Comparison of ENCODE assay signal across 8 mouse cellular contexts in the genomic region with DNA sequence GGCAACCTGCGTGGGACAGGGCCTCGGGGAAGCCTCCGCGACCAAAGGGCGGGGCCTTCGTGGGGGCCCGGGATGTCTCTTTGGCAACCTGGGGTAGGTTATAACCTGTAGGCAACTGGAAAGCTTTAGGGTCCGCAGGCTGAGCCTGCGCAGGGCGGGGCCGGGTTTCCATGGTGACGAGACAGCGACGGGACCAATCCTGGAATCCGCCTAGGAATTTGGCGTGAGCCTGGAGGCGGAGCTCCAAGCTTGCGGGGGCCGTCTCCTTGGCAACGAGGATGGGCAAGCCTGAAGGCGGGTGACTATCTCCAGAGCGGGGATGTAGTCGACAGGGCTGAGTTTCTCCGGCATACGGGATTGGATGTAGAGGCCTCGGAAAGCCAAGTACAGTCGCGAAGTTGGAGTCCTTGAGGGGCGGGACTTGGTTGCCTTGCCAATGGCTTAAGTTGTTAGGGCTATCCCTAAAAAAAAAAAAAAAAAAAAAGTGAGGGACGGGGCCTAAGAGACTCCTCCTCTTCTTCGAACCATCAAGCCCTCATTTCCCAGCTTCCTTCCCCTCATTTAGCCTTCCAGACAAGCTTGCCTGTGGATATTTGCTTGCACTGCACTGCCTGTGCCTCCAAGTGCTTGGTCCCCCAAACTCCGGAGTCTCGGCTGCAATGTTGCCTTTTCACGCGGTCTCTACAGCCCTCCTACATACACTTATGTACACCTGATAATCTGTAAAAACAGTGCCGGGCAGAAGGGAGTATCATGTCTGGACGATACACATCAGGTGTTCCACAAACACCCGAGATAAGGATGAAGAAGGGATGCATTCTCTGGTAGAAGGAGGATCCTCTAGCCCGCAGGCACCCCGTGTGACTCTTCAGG. TPM values are rescaled to one million over a fixed set of nuclear protein-coding genes. Genes with fewer than 3 reads are reported as not detected.
DNase-seq lines count a peak whose midpoint lies in the region; ATAC-seq lines count a peak whose summit lies in the region.

No protein-coding gene starts in this region.

- peak overlapping the region; percentile 88 for H3K4me2 ChIP-seq in lung, embryonic 16.5 days (ENCODE audit: low read depth, low read length)

- peak; percentile 80 for ATAC-seq in lung, embryonic 16.5 days (ENCODE audit: low read depth)

- peak overlapping the region; percentile 59 for H3K9ac ChIP-seq in lung, embryonic 16.5 days (ENCODE audit: low read length)

- peak overlapping the region; percentile 95 for H3K27ac ChIP-seq in hindbrain, embryonic 10.5 days
- peak overlapping the region; percentile 94 for H3K27ac ChIP-seq in lung, embryonic 16.5 days (ENCODE audit: low read length)

- DNase-seq in NIH3T3 (ENCODE audit: low read depth): peak; percentile 99
- DNase-seq in cerebellum, adult 9-10 months: peak; percentile 95
- peak; percentile 93 for DNase-seq in forelimb bud, embryonic 11.5 days (ENCODE audit: low read depth, low spot score)
- DNase-seq in hindbrain, embryonic 10.5 days (ENCODE audit: low spot score): peak; percentile 96
- peak; percentile 97 for DNase-seq in layer of hippocampus, adult 9-11 months
- DNase-seq in ovary, postnatal 36 days (ENCODE audit: low spot score): peak; percentile 93
- peak; percentile 68 for DNase-seq in urinary bladder, adult 2 months (ENCODE audit: low spot score)

- 14% methylated on average over 40 of the region's 40 CpGs for WGBS in hindbrain, embryonic 10.5 days
- 8% methylated on average over 40 of the region's 40 CpGs for WGBS in lung, embryonic 16.5 days

- H3K36me3 ChIP-seq in hindbrain, embryonic 10.5 days: peaks cover 19% of the 10 kb centered on the region
- H3K36me3 ChIP-seq in lung, embryonic 16.5 days (ENCODE audit: control insufficient read depth, insufficient read depth, low read length): no peaks in the 10 kb centered on the region

- H3K4me3 ChIP-seq in hindbrain, embryonic 10.5 days: peak overlapping the region; percentile 73
- peak overlapping the region; percentile 90 for H3K4me3 ChIP-seq in lung, embryonic 16.5 days (ENCODE audit: low read length)

- H3K27me3 ChIP-seq in hindbrain, embryonic 10.5 days (ENCODE audit: insufficient read depth, poor library complexity, severe bottlenecking): peaks cover 10% of the 10 kb centered on the region; the same call in 1 of the 2 replicates
- H3K27me3 ChIP-seq in lung, embryonic 16.5 days (ENCODE audit: control insufficient read depth, insufficient read depth, low read depth, low read length): no peaks in the 10 kb centered on the region

- H3K9me3 ChIP-seq in hindbrain, embryonic 10.5 days: peaks cover 4% of the 10 kb centered on the region; the same call in 1 of the 2 replicates
- H3K9me3 ChIP-seq in lung, embryonic 16.5 days (ENCODE audit: control insufficient read depth, low read length): peaks cover 3% of the 10 kb centered on the region; the same call in 1 of the 2 replicates

- H3K4me1 ChIP-seq in hindbrain, embryonic 10.5 days (replicated peaks): peaks cover 60% of the 10 kb centered on the region
- H3K4me1 ChIP-seq in lung, embryonic 16.5 days (replicated peaks; ENCODE audit: control insufficient read depth, insufficient read depth, low read length): peaks cover 16% of the 10 kb centered on the region

RNA-seq across cellular contexts. Expression of gene Rnf126, which starts 0.9 kb away (rescaled TPM):
- 124 and 136 TPM in 2 replicates for polyA plus RNA-seq in hindbrain, embryonic 10.5 days (2016; fragmentation: Nextera tagmentation; extraction: Ambion mirVana)
- 47.9 and 61.4 TPM in 2 replicates for polyA plus RNA-seq in lung, embryonic 16.5 days (2015; fragmentation: Nextera tagmentation; extraction: Ambion mirVana)
- polyA plus RNA-seq in urinary bladder, adult 2 months (2012; rRNA removed): 54.5 and 59.4 TPM in 2 replicates

RNA-seq across cellular contexts. Expression of gene Fstl3, which starts 9.5 kb away (rescaled TPM):
- 1.7 and 1.8 TPM in 2 replicates for polyA plus RNA-seq in hindbrain, embryonic 10.5 days (2016; fragmentation: Nextera tagmentation; extraction: Ambion mirVana)
- polyA plus RNA-seq in lung, embryonic 16.5 days (2015; fragmentation: Nextera tagmentation; extraction: Ambion mirVana): 21.7 and 22.7 TPM in 2 replicates
- 41.4 and 44.3 TPM in 2 replicates for polyA plus RNA-seq in urinary bladder, adult 2 months (2012; rRNA removed)

RNA-seq across cellular contexts. Expression of gene Fgf22, which starts 12.7 kb away (rescaled TPM):
- 0.12 and 0.55 TPM in 2 replicates for polyA plus RNA-seq in hindbrain, embryonic 10.5 days (2016; fragmentation: Nextera tagmentation; extraction: Ambion mirVana)
- polyA plus RNA-seq in lung, embryonic 16.5 days (2015; fragmentation: Nextera tagmentation; extraction: Ambion mirVana): 0.11 and 0.29 TPM in 2 replicates
- 0.04 and 0.06 TPM in 2 replicates for polyA plus RNA-seq in urinary bladder, adult 2 months (2012; rRNA removed)

RNA-seq across cellular contexts. Expression of gene Polrmt, which starts 21.2 kb away (rescaled TPM):
- 47.3 and 51.6 TPM in 2 replicates for polyA plus RNA-seq in hindbrain, embryonic 10.5 days (2016; fragmentation: Nextera tagmentation; extraction: Ambion mirVana)
- 46.2 and 47.8 TPM in 2 replicates for polyA plus RNA-seq in lung, embryonic 16.5 days (2015; fragmentation: Nextera tagmentation; extraction: Ambion mirVana)
- 28.5 and 31.7 TPM in 2 replicates for polyA plus RNA-seq in urinary bladder, adult 2 months (2012; rRNA removed)

RNA-seq across cellular contexts. Expression of gene Prss57, which starts 23.2 kb away (rescaled TPM):
- polyA plus RNA-seq in hindbrain, embryonic 10.5 days (2016; fragmentation: Nextera tagmentation; extraction: Ambion mirVana): 0.10 TPM in 1 of 2 replicates, not detected in the other
- 0.57 and 2.1 TPM in 2 replicates for polyA plus RNA-seq in lung, embryonic 16.5 days (2015; fragmentation: Nextera tagmentation; extraction: Ambion mirVana)
- polyA plus RNA-seq in urinary bladder, adult 2 months (2012; rRNA removed): 0.47 and 0.49 TPM in 2 replicates

Comparison
In these comparisons a context has a peak if more than half of its experiments do, and no peak if none do; other contexts are left out.
1. Peak in every context shown above with its lines: DNase-seq, ATAC-seq, H3K4me3 ChIP-seq and H3K27ac ChIP-seq.